Mouse (Mus musculus) adrenal gland, postnatal 0 days (tissue): ENCODE measurements around the gene Rnase2b. TPM values are rescaled to one million over a fixed set of nuclear protein-coding genes. Genes with fewer than 3 reads are reported as not detected.

Source experiments
- polyA plus RNA-seq: library from polyadenylated mRNA; unstranded; fragments of >200 nt; fragmentation: Nextera tagmentation; extraction: Ambion mirVana; gene quantifications from 2 replicates; pipeline ENCODE4 v1.2.1, GENCODE M21; 2015

Gene Rnase2b
- not detected in 2 replicates for polyA plus RNA-seq

GRCm38 (mm10) chr14:51161976-51162375 is at the start of gene Rnase2b:
Gene Rnase2b, plus strand, starts transcription at chr14:51162260.

GRCm38 (mm10) chr14:51113916-51114560 is 48.0 kb upstream of the Rnase2b start, which contains the start of gene Eddm3b:
Gene Eddm3b, plus strand, starts transcription at chr14:51114426.

GRCm38 (mm10) chr14:51146685-51147084 is 15.4 kb upstream of the Rnase2b start, which contains the start of gene Rnase1:
Gene Rnase1, minus strand, starts transcription at chr14:51146785.

GRCm38 (mm10) chr14:51199098-51200023 is 37.3 kb downstream of the Rnase2b start, which contains the start of gene Ang2:
Gene Ang2, minus strand, starts transcription at chr14:51199148.

GRCm38 (mm10) chr14:51203115-51203514 is 41.1 kb downstream of the Rnase2b start, which contains the start of gene Ear14:
Gene Ear14, plus strand, starts transcription at chr14:51203391.

Other genes with a start within 250 kb of the Rnase2b start
- gene Osgep, start 237.4 kb upstream of the Rnase2b start, polyA plus RNA-seq, result 84.0 and 97.5 TPM in 2 replicates
- gene Apex1, start 237.3 kb upstream of the Rnase2b start, polyA plus RNA-seq, result 143 and 189 TPM in 2 replicates
- 42.4 and 54.4 TPM in 2 replicates for gene Pip4p1, start 231.4 kb upstream of the Rnase2b start, polyA plus RNA-seq
- 71.4 and 77.7 TPM in 2 replicates for gene Pnp, start 231.2 kb upstream of the Rnase2b start, polyA plus RNA-seq
- gene Gm49342, start 217.7 kb upstream of the Rnase2b start, polyA plus RNA-seq, result not detected in 2 replicates
- gene Pnp2, start 206.3 kb upstream of the Rnase2b start, polyA plus RNA-seq, result 2.2 and 2.8 TPM in 2 replicates
- 0.25 TPM in 1 of 2 replicates, not detected in the other for gene Rnase10, start 154.5 kb upstream of the Rnase2b start, polyA plus RNA-seq
- gene Rnase9, start 120.4 kb upstream of the Rnase2b start, polyA plus RNA-seq, result not detected in 2 replicates
- not detected in 2 replicates for gene Rnase11, start 112.1 kb upstream of the Rnase2b start, polyA plus RNA-seq
- 1.4 and 1.9 TPM in 2 replicates for gene Rnase12, start 104.6 kb upstream of the Rnase2b start, polyA plus RNA-seq
- 0.03 and 0.05 TPM in 2 replicates for gene Olfr750, start 87.8 kb upstream of the Rnase2b start, polyA plus RNA-seq
- 122 and 245 TPM in 2 replicates for gene Rnase4, start 71.2 kb upstream of the Rnase2b start, polyA plus RNA-seq
- gene Ang, start 71.1 kb upstream of the Rnase2b start, polyA plus RNA-seq, result 14.8 and 20.1 TPM in 2 replicates
- 0.08 TPM in 1 of 2 replicates, not detected in the other for gene Eddm3b, start 47.8 kb upstream of the Rnase2b start, polyA plus RNA-seq
- 0.99 and 1.6 TPM in 2 replicates for gene Rnase6, start 38.4 kb upstream of the Rnase2b start, polyA plus RNA-seq
- 2.3 and 3.7 TPM in 2 replicates for gene Rnase1, start 15.5 kb upstream of the Rnase2b start, polyA plus RNA-seq
- gene Ang2, start 36.9 kb downstream of the Rnase2b start, polyA plus RNA-seq, result not detected in 2 replicates
- gene Ear14, start 41.1 kb downstream of the Rnase2b start, polyA plus RNA-seq, result not detected in 2 replicates
- not detected in 2 replicates for gene Rnase2a, start 93.9 kb downstream of the Rnase2b start, polyA plus RNA-seq
- not detected in 2 replicates for gene Gm7247, start 199.5 kb downstream of the Rnase2b start, polyA plus RNA-seq
- gene Vmn2r88, start 248.6 kb downstream of the Rnase2b start, polyA plus RNA-seq, result not detected in 2 replicates